Mouse (Mus musculus) bone marrow, adult 2 months (tissue): Measurements from ENCODE around the gene Dhx35. TPM values are rescaled to one million over a fixed set of nuclear protein-coding genes. Genes with fewer than 3 reads are reported as not detected.

Experiments
- H3K27ac ChIP-seq: fragments of 200-500 bp; 2 replicates; pipeline ENCODE4 v1.5.1; 2012; ENCODE audit warnings: low read depth, mild to moderate bottlenecking, control low read depth, inconsistent platforms, low read length; ENCODE audit not compliant: control insufficient read depth, poor library complexity, insufficient read depth
- H3K4me1 ChIP-seq: fragments of 200-500 bp; 2 replicates; pipeline ENCODE4 v1.6.1; 2011; ENCODE audit warnings: low read length; ENCODE audit not compliant: control insufficient read depth, insufficient read depth
- H3K4me3 ChIP-seq: fragments of 200-500 bp; replicated peaks from 2 replicates; pipeline ENCODE3; 2011; ENCODE audit warnings: mild to moderate bottlenecking, low read depth, low read length, control low read depth; ENCODE audit not compliant: control insufficient read depth
- CTCF ChIP-seq: fragments of 200-500 bp; IDR thresholded peaks from 2 replicates; pipeline ENCODE4 v1.5.1; 2011; ENCODE audit warnings: low read length, control low read depth; ENCODE audit not compliant: control insufficient read depth, insufficient read depth
- POLR2A ChIP-seq: fragments of 200-500 bp; IDR thresholded peaks from 2 replicates; pipeline ENCODE4 v1.6.1; 2011; ENCODE audit warnings: low read depth, mild to moderate bottlenecking, control low read depth, low read length, borderline replicate concordance; ENCODE audit not compliant: control insufficient read depth
- WGBS: fragments of 180-500 bp; shearing (Covaris S2); methylation state at CpG from one replicate; pipeline ENCODE4 v1.1.7; 2018; 5-methylcytosine and 5-hydroxymethylcytosine counted together
- polyA plus RNA-seq: library from polyadenylated mRNA; stranded (reverse); fragments of >200 nt; gene quantifications from 2 replicates; pipeline ENCODE4 v1.2.4, GENCODE M21; 2011; ENCODE audit warnings: low replicate concordance; ENCODE audit not compliant: missing spikeins, insufficient read depth, insufficient read length

Gene Dhx35
- polyA plus RNA-seq, 1 experiment: 10.7 TPM

DNA sequence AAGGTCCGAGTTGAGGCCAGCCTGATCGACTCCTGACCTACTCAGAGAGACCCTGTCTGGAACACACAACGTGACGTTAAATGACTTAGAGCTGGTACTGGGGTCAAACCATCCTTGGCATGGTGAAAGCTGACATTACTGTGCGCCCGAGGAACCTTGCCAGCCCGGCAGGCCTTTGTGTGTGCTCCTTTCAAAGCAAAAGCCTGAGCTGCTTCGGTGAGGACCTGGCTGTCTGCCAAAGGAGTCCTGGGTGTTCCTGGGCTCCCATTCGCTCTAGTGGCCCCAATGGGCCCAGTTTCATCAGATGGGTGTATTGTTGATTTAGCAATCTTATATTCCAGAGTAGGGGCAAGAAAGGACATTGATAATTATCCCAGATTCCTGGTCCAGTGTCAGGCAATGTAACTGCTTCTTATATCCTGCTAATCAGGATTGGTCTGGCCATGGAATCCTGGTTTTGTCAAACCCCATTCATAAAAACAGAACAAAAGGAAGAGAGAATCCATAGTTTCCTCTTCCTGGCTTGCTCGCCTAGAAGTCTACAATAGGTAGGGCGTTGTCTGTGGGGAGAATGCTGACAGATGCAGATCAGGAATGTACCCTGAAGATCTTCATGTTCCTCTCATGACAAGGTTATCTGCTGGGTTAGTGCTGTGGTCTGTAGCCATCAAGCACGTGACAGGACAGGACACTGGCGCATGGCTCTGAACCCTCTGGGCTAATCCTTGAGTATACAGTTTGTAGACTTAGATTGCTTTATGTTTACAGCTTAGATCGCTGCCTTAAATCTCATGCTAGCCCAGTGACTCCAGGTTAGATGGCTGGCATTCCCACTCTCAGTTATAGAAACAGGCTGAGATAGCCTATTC, 7.4 kb upstream of the Dhx35 start:
- no peaks in the 10 kb centered on the region for H3K4me1 ChIP-seq
- 87% methylated on average over 14 of the region's 14 CpGs for WGBS
- no peak overlapping the region for H3K4me3 ChIP-seq
- TF ChIP-seq CTCF (no peak), POLR2A (no peak)
- no peak overlapping the region for H3K27ac ChIP-seq

GRCm38 (mm10) chr2:158795043-158795442, 436 bp downstream of the Dhx35 start:
- WGBS: 22% methylated on average over 15 of the region's 15 CpGs
- Histone ChIP-seq H3K4me3 (peak overlapping the region; percentile 83), H3K27ac (peak overlapping the region; percentile 9; the same call in 1 of the 2 replicates), H3K4me1 (peaks cover 1% of the 10 kb centered on the region; the same call in 1 of the 2 replicates)
- 0 out of 2 replicates have a peak, but pooled peaks have one; percentile 1 for TF ChIP-seq POLR2A
- TF ChIP-seq CTCF: no peak

- H3K27ac ChIP-seq: no peak overlapping the region
- H3K4me3 ChIP-seq: no peak overlapping the region
- WGBS: 69% methylated on average over 2 of the region's 2 CpGs
- TF ChIP-seq POLR2A: no peak
- no peak for TF ChIP-seq CTCF
- peaks cover 1% of the 10 kb centered on the region; the same call in 1 of the 2 replicates for H3K4me1 ChIP-seq
Observed at GRCm38 (mm10) chr2:158795875-158796274, 1.3 kb downstream of the Dhx35 start.

DNA sequence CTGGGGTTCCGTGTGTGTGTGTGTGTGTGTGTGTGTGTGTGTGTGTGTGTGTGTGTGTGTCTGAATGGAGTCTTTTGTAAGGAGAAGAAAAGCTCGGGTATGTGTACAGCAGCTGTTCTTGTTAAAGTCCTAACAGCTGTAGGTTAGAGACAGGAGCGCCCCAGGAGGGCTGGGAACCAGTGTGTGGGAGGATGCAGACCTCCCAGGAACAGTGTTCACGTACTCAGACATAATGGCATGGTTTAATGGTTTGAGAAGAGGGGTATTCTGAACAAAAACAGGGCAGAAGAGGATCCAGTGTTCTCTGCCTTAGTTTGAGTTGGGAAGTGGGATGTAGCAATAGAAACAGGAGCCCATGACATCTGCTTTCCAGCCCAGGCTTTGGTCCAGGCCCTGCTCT, 4.7 kb downstream of the Dhx35 start:
- 71% methylated on average over 4 of the region's 4 CpGs for WGBS
- H3K27ac ChIP-seq: no peak overlapping the region
- no peaks in the 10 kb centered on the region; the same call in 1 of the 2 replicates for H3K4me1 ChIP-seq
- no peak overlapping the region for H3K4me3 ChIP-seq
- no peak for TF ChIP-seq POLR2A

- TF ChIP-seq POLR2A (no peak), CTCF (no peak)
- no peak overlapping the region for H3K27ac ChIP-seq
Observed at GRCm38 (mm10) chr2:158800788-158801187, 6.2 kb downstream of the Dhx35 start.

GRCm38 (mm10) chr2:158803575-158803974, 9.0 kb downstream of the Dhx35 start:
- WGBS: 85% methylated on average over 8 of the region's 8 CpGs
- H3K4me3 ChIP-seq: no peak overlapping the region
- no peak overlapping the region for H3K27ac ChIP-seq
- H3K4me1 ChIP-seq: no peaks in the 10 kb centered on the region
- TF ChIP-seq POLR2A: no peak

More at GRCm38 (mm10) chr2:158800788-158801187, 6.2 kb downstream of the Dhx35 start:
- WGBS: 94% methylated on average over 8 of the region's 8 CpGs
- Histone ChIP-seq H3K4me1 (no peaks in the 10 kb centered on the region), H3K4me3 (no peak overlapping the region)

- TF ChIP-seq CTCF (no peak), POLR2A (no peak)
- H3K27ac ChIP-seq: no peak overlapping the region
- no peak overlapping the region for H3K4me3 ChIP-seq
- H3K4me1 ChIP-seq: no peaks in the 10 kb centered on the region
Observed at GRCm38 (mm10) chr2:158815686-158816085, 21.1 kb downstream of the Dhx35 start.

- TF ChIP-seq CTCF (no peak), POLR2A (no peak)
- Histone ChIP-seq H3K27ac (no peak overlapping the region), H3K4me1 (no peaks in the 10 kb centered on the region), H3K4me3 (no peak overlapping the region)
- WGBS: 83% methylated on average over 4 of the region's 4 CpGs
Observed at GRCm38 (mm10) chr2:158816239-158816638, 21.6 kb downstream of the Dhx35 start.

DNA sequence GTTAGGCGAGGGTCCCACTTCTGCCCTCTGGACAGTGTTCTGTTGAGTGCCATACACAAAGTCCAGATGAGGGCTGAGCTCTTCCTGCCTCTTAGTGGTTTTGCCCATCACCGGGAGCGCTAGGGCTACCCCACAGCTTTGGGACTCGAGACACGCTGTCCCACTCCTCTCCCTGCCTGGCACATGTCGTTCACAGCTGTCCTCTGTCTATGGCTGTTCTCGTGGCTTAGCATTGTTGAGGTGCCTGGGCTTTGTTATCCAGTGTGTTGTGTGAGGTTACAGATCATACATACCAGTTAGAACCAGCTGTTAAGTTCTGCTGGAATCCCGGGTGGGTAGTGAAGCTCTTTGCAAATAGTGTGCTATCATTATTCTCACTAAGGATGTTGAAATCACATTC, 23.1 kb downstream of the Dhx35 start:
- no peaks in the 10 kb centered on the region for H3K4me1 ChIP-seq
- 89% methylated on average over 8 of the region's 8 CpGs for WGBS
- H3K27ac ChIP-seq: no peak overlapping the region
- TF ChIP-seq POLR2A (no peak), CTCF (no peak)
- H3K4me3 ChIP-seq: no peak overlapping the region
